Mouse (Mus musculus): ENCODE measurements at regions not wholly inside any gene's neighbourhood (a gene's known extent, or its start where the extent isn't known, plus 50 kb on each side); places are given as distances from the start of the nearest gene placed in this dataset.
"Not testable (repeated sequence)": the region's sequence is repeated elsewhere in the genome, so short reads cannot be mapped to it uniquely, and the experiment has no call there.

DNA sequence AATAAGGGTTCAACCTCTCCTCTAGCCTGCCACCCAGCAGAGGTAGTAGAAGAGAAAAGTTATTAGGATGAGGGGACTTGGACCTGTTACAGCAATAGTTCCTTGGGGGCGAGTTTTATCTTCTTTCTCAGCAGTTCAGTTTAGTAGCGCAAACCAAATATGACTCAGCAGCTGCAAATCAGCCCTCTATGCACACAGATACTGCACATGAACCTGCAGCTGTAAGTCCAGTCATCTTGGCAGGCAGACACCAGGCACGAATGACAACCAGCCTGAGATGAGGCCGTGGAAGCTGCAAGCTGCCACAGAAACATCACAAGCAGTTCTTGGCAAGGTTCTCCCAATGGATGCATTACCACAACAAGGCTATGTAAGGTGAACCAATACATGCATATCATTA is 327.0 kb upstream of the Akr1e1 start:
- 83% methylated on average over 4 of the region's 4 CpGs for WGBS
- Histone ChIP-seq H3K9ac (no peak overlapping the region), H3K27ac (no peak overlapping the region), H3K27me3 (no peaks in the 10 kb centered on the region), H3K4me2 (no peak overlapping the region), H3K36me3 (no peaks in the 10 kb centered on the region), H3K9me3 (no peaks in the 10 kb centered on the region), H3K4me1 (replicated peaks) (no peaks in the 10 kb centered on the region), H3K4me3 (no peak overlapping the region)
- no peak for ATAC-seq (ENCODE audit: low FRiP score)

DNA sequence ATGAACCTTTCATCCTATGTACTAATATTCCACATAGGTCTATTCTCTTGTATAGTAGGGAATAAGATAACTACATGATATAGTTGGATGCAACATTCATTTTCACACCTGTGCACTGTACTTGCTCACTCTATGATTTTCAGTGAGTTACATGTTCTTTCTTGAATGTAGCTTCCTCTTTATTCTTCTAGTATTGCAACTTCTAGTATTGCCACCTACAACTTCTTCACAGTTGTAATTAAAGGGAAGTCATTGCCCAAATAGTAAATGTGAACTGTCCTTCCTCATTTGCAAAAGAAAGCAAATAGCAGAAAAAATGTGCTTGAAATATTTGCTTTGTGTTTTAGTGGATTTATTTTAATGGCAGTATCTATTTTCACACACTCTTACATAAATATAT is 330.9 kb upstream of the Akr1e1 start:
- H3K27me3 ChIP-seq = no peaks in the 10 kb centered on the region
- H3K9ac ChIP-seq = no peak overlapping the region
- H3K4me2 ChIP-seq = no peak overlapping the region
- H3K4me3 ChIP-seq = no peak overlapping the region
- no peaks in the 10 kb centered on the region for H3K4me1 ChIP-seq (replicated peaks)
- no peak overlapping the region for H3K27ac ChIP-seq
- no peak for ATAC-seq (ENCODE audit: low FRiP score)
- no peaks in the 10 kb centered on the region for H3K9me3 ChIP-seq
- H3K36me3 ChIP-seq = no peaks in the 10 kb centered on the region

DNA sequence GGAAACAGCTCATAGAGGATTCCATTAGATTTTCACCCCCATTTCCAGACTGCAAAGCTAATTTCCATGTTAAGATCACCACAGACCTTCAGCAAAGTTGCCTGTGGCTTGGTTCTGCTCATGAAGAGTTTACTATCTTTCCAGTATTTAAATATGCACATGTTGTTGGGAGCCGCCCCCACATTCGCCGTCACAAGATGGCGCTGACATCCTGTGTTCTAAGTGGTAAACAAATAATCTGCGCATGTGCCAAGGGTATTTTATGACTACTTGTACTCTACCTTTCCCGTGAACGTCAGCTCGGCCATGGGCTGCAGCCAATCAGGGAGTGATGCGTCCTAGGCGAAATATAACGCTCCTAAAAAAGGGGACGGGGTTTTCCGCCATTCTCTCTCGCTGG is 333.5 kb upstream of the Akr1e1 start:
- H3K27me3 ChIP-seq = not testable (repeated sequence)

GRCm38 (mm10) chr13:4943046-4943445 is 334.1 kb upstream of the Akr1e1 start:
- Histone ChIP-seq H3K27ac (no peak overlapping the region), H3K36me3 (no peaks in the 10 kb centered on the region), H3K4me3 (peak overlapping the region; percentile 36), H3K4me2 (peak overlapping the region; percentile 50), H3K4me1 (replicated peaks) (no peaks in the 10 kb centered on the region), H3K9ac (peak overlapping the region; percentile 56; the same call in 1 of the 2 replicates), H3K27me3 (no peaks in the 10 kb centered on the region), H3K9me3 (no peaks in the 10 kb centered on the region)
- 26% methylated on average over 7 of the region's 7 CpGs for WGBS
- peak; percentile 46; the same call in 1 of the 2 replicates for ATAC-seq (ENCODE audit: low FRiP score)

More for the DNA sequence above, 333.5 kb upstream of the Akr1e1 start:
- 17% methylated on average over 5 of the region's 14 CpGs for whole genome bisulfite sequencing
- not testable (repeated sequence) for H3K9ac ChIP-seq; H3K9me3 ChIP-seq; H3K27ac ChIP-seq; H3K4me1 ChIP-seq (replicated peaks); H3K4me2 ChIP-seq; H3K36me3 ChIP-seq; H3K4me3 ChIP-seq
- ATAC-seq (ENCODE audit: low FRiP score) = peak; percentile 75; the same call in 1 of the 2 replicates

GRCm38 (mm10) chr13:4955384-4955783 is 346.4 kb upstream of the Akr1e1 start:
- Histone ChIP-seq H3K4me2 (no peak overlapping the region), H3K27ac (no peak overlapping the region), H3K4me3 (no peak overlapping the region), H3K27me3 (no peaks in the 10 kb centered on the region), H3K4me1 (replicated peaks) (no peaks in the 10 kb centered on the region), H3K9ac (no peak overlapping the region), H3K36me3 (no peaks in the 10 kb centered on the region), H3K9me3 (no peaks in the 10 kb centered on the region)
- ATAC-seq (ENCODE audit: low FRiP score) = no peak
- WGBS = 91% methylated on average over 3 of the region's 3 CpGs

DNA sequence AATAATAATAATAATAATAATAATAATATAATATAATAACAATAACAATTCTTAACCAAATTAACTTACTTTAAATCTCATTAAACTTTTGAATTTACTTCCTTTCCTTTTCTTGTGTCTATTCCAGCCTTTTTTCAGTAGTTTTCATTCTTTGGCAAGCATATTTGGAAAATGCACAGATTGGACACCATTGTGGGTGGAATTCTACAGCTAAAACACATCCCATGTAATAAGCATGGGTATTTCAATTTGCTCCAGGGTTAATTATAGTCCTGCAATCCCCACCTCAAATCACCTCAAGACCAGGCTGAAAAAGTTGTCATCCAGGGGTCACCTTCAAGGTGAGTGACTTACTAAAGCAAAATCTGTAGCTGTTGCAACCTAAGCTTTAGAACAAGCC is 355.9 kb upstream of the Akr1e1 start:
- H3K27me3 ChIP-seq = no peaks in the 10 kb centered on the region
- no peak overlapping the region for H3K4me2 ChIP-seq
- ATAC-seq (ENCODE audit: low FRiP score) = no peak
- no peak overlapping the region for H3K9ac ChIP-seq
- no peak overlapping the region for H3K27ac ChIP-seq
- no peak overlapping the region for H3K4me3 ChIP-seq
- H3K9me3 ChIP-seq = no peaks in the 10 kb centered on the region
- H3K36me3 ChIP-seq = no peaks in the 10 kb centered on the region
- H3K4me1 ChIP-seq (replicated peaks) = no peaks in the 10 kb centered on the region

DNA sequence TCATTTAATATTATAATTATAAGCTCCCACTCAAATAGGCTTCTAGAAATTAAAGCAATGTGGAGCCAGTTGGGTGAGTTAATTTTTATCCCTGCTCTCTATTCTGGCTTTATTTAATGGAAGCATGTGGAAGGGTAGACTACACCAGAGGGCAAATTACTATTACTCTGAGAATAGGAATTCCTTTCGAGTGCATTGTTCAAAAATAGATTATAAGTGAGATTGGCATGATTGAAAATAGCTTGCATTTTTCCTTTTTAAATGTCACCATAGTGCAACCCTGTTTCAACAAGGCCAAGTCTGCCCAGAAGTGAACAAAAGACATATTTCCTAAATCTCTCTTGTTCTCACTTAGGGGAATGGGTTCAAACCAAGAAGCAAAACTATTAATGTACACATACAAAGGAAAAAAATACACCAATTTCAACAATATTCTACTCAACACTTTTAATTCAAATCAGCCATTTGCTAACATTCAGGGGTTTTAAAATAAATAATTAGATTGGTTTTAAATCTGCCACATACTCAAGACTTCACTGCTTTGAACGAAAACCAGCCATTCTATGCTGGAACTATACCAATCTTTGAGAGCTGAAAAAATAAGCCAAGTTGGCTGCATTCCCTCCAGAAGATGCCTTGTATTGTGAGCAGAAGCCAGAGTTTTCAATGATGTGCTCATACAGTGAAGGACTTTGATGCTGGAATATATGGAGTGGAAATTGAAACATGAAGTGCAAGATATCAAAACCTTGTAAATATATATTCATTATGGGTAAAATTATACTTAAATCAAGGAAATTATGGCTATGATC is 361.3 kb upstream of the Akr1e1 start:
- H3K9ac ChIP-seq = no peak overlapping the region
- WGBS = 77% methylated on average over 2 of the region's 2 CpGs
- ATAC-seq (ENCODE audit: low FRiP score) = no peak
- no peaks in the 10 kb centered on the region for H3K27me3 ChIP-seq
- no peak overlapping the region for H3K27ac ChIP-seq
- no peak overlapping the region for H3K4me3 ChIP-seq
- no peaks in the 10 kb centered on the region for H3K9me3 ChIP-seq
- no peaks in the 10 kb centered on the region for H3K36me3 ChIP-seq
- H3K4me1 ChIP-seq (replicated peaks) = no peaks in the 10 kb centered on the region
- no peak overlapping the region for H3K4me2 ChIP-seq

GRCm38 (mm10) chr13:4971472-4972067 is 362.6 kb upstream of the Akr1e1 start:
- Histone ChIP-seq H3K9me3 (no peaks in the 10 kb centered on the region), H3K4me3 (no peak overlapping the region), H3K27me3 (no peaks in the 10 kb centered on the region), H3K4me1 (replicated peaks) (no peaks in the 10 kb centered on the region), H3K27ac (no peak overlapping the region), H3K36me3 (no peaks in the 10 kb centered on the region), H3K9ac (no peak overlapping the region), H3K4me2 (no peak overlapping the region)
- WGBS = 79% methylated on average over 4 of the region's 4 CpGs
- ATAC-seq (ENCODE audit: low FRiP score) = no peak

GRCm38 (mm10) chr13:4992876-4993275 is 383.9 kb upstream of the Akr1e1 start:
- WGBS = 64% methylated on average over 1 of the region's 1 CpGs
- Histone ChIP-seq H3K9ac (no peak overlapping the region), H3K27ac (no peak overlapping the region), H3K4me1 (replicated peaks) (no peaks in the 10 kb centered on the region), H3K27me3 (no peaks in the 10 kb centered on the region), H3K9me3 (no peaks in the 10 kb centered on the region), H3K36me3 (no peaks in the 10 kb centered on the region), H3K4me3 (no peak overlapping the region), H3K4me2 (no peak overlapping the region)
- no peak for ATAC-seq (ENCODE audit: low FRiP score)

GRCm38 (mm10) chr13:5008296-5008695 is 399.3 kb upstream of the Akr1e1 start:
- ATAC-seq (ENCODE audit: low FRiP score) = no peak
- no peak overlapping the region for H3K9ac ChIP-seq
- no peak overlapping the region for H3K4me2 ChIP-seq
- H3K27ac ChIP-seq = no peak overlapping the region
- no peaks in the 10 kb centered on the region for H3K36me3 ChIP-seq
- WGBS = 94% methylated on average over 1 of the region's 1 CpGs
- no peaks in the 10 kb centered on the region for H3K27me3 ChIP-seq
- no peak overlapping the region for H3K4me3 ChIP-seq
- no peaks in the 10 kb centered on the region for H3K9me3 ChIP-seq
- 0 out of 2 replicates have a peak, but pooled peaks cover 4% of the 10 kb centered on the region for H3K4me1 ChIP-seq (replicated peaks)

DNA sequence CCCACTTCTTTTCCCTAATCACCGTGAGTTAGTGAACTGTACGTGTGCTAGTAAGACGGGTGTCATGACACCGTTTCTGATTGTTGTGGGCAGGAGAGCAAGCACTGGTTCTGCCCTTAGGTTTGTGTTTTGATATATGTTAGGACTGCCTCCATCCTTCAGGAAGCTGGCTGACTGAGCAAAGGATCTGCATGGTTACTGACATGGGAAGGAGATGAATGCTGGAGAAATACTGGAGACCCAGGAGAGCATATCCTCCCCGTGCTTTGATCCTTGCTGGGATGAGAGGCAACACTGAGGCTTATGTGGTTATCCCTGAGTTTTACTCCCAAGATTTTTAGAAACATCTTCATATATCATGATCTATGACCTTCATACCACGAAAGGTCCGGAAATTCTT is 413.5 kb upstream of the Akr1e1 start:
- Histone ChIP-seq H3K4me1 (replicated peaks) (no peaks in the 10 kb centered on the region), H3K27me3 (no peaks in the 10 kb centered on the region), H3K36me3 (no peaks in the 10 kb centered on the region), H3K4me3 (no peak overlapping the region), H3K9me3 (no peaks in the 10 kb centered on the region), H3K9ac (no peak overlapping the region), H3K4me2 (no peak overlapping the region), H3K27ac (no peak overlapping the region)
- 85% methylated on average over 7 of the region's 7 CpGs for WGBS
- ATAC-seq (ENCODE audit: low FRiP score) = no peak

DNA sequence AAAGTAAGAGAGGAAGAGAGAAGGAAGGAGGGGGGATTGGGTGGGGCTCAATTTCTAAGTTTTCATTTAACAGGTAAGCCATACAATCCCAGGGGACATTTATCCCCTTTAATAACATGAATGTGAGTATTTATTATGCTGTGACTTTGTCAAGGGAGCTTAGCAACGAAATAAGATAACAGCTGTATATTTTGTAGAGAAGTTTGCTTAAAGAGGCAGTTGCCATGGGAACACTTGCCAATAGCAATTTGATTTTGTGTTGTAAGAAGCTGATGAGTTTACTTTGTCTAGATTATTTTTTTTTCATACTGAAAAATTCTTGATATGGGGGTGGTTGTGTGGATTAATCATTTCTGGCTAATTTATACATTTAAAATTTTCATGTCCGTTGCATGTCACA is 450.9 kb upstream of the Akr1e1 start:
- H3K36me3 ChIP-seq = no peaks in the 10 kb centered on the region
- no peak overlapping the region for H3K27ac ChIP-seq
- H3K27me3 ChIP-seq = no peaks in the 10 kb centered on the region
- H3K9ac ChIP-seq = no peak overlapping the region
- no peak for ATAC-seq (ENCODE audit: low FRiP score)
- no peak overlapping the region for H3K4me3 ChIP-seq
- no peaks in the 10 kb centered on the region for H3K4me1 ChIP-seq (replicated peaks)
- H3K9me3 ChIP-seq = no peaks in the 10 kb centered on the region
- no peak overlapping the region for H3K4me2 ChIP-seq
- 73% methylated on average over 2 of the region's 2 CpGs for WGBS

- no peak for ATAC-seq (ENCODE audit: low FRiP score)
- 74% methylated on average over 2 of the region's 2 CpGs for WGBS
- Histone ChIP-seq H3K27me3 (no peaks in the 10 kb centered on the region), H3K36me3 (no peaks in the 10 kb centered on the region), H3K4me3 (no peak overlapping the region), H3K9ac (no peak overlapping the region), H3K9me3 (no peaks in the 10 kb centered on the region), H3K27ac (no peak overlapping the region), H3K4me2 (no peak overlapping the region), H3K4me1 (replicated peaks) (no peaks in the 10 kb centered on the region)
Observed at GRCm38 (mm10) chr13:5060462-5060861, 451.5 kb upstream of the Akr1e1 start.

All from hindbrain, embryonic 13.5 days (tissue).